Mouse (Mus musculus) gastrocnemius, postnatal 36 days (tissue): Measurements from ENCODE around the gene Tsc2. TPM values are rescaled to one million over a fixed set of nuclear protein-coding genes. Genes with fewer than 3 reads are reported as not detected.

ENCODE experiments used
- DNase-seq, 2 experiments: peaks; one replicate each; pipeline ENCODE4 v3.0.0; 2022
- intact Hi-C: fragments of 180-260 bp; cut with DNase I; formaldehyde crosslinking; loops from one replicate; pipeline ENCODE4 v1.15.1; 2025
- total RNA-seq, 2 experiments: library from RNA; stranded (reverse); gene quantifications; 2 replicates each; pipeline ENCODE4 v1.2.3; 2021

Gene Tsc2
- total RNA-seq, 2 experiments from 2014 or later: 74.9 to 76.8 TPM

DNA sequence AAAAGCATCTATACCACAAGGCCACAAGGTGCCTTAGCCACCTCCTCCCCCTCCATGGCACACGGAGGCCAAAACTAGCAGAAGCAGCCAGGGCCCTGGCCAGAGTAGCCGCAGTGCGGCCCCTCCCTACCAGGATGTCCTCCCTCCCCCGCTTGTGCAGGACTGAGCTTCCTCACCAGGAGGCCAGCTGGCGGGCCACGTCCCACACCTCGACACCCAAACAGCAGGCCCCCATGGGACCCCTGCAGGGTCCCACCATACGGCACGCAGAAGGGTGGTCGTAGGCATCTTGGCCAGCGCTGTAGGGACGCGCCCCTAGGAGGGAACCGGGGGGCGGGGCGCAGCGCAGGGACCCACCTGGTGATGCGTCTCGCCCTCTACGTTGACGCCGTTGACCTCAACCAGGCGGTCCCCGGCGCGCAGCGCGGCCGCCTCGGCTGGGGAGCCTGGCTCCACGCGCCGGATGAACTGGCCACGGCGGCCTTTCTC is 17.2 kb upstream of the Tsc2 start:
- intact Hi-C loops: loop anchor here (2.0 kb wide), 1 partner anchor 21 kb away; no protein-coding TSS in a partner anchor
- peak in 1 of 2 experiments; percentile 43 for DNase-seq

DNA sequence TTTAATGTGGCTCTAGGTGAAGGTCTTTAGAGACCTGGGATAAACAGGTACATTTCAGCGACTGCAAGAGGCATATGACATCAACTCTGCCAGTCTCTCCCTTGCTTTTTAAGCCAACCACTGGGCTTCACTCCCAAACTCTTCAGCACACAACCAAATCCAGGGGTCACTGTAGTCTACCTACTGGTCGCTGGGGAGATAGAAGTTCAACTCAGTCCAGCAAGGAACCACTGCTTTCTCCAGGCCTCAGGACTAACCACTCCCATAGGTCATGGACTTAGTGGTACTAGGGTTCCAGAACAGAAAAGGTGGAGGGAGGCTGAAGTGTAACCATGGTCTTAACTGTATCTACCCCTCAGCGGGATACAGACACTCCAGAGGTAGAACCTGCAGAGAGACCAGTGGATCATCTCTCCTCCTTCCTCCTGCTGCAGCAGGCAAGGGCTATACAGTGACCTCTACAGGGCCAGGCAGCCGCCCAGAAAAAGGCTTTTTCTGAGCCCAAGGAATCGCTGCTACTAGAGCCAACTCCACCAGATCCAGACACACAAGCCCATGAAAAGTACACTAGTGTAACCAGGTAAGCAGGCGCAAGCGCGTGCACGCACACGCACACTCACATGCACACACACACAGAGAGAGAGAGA is 16.4 kb upstream of the Tsc2 start:
- intact Hi-C loops: no loop called here
- no peak for DNase-seq

DNA sequence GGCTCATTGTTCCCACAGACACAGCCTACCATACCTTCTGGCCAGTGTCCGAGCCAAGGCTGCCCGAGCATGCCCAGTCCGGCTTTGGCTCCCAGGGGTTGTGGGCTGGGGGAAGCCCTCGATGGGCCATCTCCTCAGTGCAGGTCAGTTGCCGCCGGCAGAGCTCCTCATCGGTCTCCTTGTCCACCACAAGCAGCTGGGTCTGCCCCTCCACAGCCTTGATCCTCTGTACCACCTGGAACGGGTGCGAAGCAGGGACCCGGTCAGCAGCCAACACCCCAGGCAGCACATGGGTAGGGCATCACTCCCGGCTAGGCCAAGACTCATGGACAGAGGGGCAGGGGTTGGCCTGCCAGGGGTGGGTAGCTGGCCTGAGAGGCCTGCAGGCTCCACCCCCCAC is 15.1 kb upstream of the Tsc2 start:
- intact Hi-C loops: no loop called here
- no peak for DNase-seq

DNA sequence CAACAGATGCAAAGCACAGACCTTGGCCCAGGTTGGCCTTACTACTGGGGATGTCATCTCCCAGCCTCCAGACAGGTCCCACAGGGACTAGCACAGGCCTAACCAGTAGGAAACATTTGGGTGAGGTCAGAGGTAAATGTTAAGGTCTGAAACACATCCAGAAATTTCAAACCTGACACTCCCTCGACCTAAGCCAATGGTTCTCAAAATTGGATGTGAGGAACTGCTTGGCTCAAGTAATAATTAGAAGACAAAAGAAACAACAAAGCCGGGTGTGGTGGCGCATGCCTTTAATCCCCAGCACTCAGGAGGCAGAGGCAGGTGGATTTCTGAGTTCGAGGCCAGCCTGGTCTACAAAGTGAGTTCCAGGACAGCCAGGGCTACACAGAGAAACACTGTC is 14.0 kb upstream of the Tsc2 start:
- intact Hi-C loops: no loop called here

DNA sequence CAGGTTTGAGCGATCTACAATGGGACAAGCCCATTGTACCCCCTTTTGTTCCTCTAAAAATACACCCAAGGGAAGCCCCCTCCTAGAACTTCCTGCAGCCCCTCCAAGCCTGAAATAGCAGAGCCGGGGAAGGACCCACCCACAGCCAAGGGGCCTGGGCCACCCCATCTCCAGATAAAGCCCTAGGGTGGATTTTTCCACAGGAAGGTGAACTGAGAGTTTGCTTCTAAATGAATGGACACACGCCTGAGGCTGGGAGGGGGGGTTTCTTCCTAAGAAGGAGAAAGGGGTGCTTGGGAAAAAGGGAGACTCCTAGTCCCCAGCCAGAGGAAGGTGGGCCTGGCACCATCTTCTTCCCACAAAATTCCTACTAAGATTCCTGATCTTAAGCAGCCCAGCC is 13.5 kb upstream of the Tsc2 start:
- DNase-seq: no peak
- intact Hi-C loops: no loop called here

More for the DNA sequence above, 14.0 kb upstream of the Tsc2 start:
- no peak for DNase-seq

DNA sequence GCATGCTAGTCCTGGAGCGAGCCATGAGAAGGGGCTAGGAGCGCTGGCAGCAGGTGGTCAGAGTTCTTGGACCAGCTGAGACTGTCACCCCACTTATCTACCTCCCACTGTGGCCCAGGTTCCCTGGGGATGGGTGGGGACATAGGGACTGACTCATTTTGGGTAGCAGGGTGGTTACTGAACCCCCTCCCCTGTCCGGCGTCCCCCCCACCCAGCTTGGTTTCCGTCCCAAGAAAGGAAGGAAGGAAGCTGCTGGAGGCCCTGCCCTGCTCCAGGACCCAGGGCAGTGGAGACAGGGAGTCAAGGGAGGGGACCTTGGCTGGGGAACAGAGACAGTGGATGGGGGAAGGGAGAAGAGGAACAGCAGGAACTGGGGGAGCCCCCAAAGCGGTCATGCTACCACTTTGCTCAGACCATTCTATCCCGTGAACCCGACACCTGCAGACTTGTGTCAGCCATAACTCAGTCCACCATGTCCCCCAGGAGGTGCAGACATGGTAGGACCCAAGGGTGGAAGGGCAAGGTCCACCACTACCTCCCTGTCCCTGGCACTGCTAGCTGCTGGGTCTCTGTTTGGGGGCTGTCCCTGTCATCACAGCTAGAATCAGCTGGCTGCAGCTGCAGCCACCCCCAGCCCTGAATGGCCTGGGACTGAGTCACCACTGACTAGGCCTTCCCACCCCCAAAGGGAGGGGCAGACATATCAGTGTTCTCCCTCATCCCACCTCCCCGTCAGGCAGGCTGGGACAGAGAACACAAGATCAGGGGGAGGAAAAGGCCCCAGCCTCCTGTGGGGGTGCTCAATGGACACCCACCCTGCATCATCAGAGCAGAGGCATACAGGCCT is 12.7 kb upstream of the Tsc2 start:
- intact Hi-C loops: no loop called here
- peak in 1 of 2 experiments; percentile 51 for DNase-seq

DNA sequence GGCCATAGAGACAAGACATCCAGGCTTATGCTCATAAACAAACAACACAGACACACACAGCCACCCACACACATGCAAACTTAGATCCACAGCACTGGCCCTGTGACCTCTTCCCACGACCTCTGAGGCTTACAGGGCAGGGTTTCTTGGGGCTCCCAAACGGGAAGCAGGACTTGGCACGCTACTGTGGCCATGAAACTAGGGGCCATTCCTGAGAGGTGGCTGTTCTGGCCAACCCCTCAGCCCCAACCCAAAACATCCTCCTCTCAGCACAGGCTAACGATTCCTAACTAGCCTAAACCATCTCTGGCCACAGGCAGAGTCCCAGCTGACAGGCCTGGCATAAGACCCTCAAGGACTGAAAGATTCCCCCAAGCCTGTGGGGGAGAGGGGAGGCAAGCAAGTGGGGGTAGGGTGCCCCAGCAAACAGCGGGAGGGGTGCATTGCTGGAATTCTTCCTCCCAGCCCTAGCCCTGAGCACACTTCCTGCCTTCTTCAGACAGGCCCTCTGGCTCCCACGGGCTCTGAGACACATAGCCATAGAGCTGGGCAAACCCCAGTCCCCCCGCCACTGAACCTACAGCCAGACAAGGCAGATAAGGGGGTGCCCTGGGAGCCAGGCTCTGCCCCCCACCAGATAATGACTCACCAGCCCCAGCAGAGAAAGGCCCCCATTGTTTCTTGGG is 11.7 kb upstream of the Tsc2 start:
- intact Hi-C loops: no loop called here
- DNase-seq: peak in 1 of 2 experiments; percentile 8

DNA sequence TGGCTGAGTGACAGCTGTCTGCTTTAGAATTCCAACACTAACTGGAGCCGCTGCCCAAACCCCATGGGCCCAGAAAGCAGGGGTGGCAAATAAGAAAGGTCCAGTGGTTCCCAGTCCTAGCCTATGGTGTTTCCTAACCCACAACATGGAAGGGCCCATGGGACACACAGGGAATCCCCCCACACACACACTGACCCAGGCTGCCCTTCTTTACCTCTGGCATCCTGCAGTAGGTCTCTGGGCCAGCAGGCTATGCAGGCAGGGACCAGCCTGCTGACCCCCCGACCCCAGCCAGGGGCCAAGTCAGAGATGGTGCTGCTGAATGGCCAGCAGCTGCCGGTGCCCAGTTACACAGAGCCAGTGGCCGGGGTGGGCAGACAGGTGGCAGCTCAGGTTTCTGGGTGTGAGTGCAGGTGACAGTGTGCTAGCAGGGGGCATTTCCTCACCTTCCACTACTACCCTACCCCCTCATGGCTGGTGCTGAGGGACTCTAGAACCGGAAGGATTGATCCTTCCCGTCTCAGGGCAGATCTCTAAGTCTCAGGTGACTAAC is 10.4 kb upstream of the Tsc2 start:
- intact Hi-C loops: no loop called here
- DNase-seq: no peak

DNA sequence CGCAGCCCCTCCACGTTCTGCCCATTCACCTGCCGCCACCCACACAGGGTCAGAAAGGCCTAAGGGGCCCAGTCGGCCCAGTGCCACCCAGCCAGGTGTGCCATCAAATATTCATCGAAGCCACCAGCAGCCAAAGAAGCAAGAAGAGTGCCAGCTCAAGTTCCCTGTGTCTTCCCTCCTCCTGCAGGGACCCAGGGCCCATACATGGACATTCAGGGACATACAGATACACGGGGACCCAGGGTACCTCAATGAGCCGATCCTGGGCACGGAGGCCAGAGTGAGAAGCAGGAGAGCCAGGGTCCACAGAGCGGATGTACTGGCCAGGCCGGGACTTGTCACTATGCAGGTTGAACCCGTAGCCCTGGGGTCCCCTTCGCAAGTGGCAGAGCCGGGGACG is 9.5 kb upstream of the Tsc2 start:
- intact Hi-C loops: no loop called here
- no peak for DNase-seq

DNA sequence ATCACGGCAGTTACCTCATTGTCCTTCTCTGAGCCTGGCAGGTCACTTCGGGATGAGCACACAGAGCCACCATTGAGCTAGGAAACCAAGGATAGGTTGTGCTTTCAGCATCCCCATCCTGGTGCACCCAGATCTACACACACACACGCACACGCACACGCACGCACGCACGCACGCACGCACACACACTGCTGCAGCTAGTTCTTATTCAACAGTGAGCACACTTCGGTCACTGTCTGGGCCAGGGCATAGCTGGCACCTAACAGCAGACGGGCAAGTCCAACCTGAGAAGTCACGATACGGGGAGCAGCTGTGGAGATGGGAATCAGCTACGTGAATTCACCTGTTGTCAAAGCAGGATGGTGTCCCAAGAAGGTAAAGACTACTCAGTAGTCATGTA is 8.2 kb upstream of the Tsc2 start:
- no peak for DNase-seq
- intact Hi-C loops: no loop called here

DNA sequence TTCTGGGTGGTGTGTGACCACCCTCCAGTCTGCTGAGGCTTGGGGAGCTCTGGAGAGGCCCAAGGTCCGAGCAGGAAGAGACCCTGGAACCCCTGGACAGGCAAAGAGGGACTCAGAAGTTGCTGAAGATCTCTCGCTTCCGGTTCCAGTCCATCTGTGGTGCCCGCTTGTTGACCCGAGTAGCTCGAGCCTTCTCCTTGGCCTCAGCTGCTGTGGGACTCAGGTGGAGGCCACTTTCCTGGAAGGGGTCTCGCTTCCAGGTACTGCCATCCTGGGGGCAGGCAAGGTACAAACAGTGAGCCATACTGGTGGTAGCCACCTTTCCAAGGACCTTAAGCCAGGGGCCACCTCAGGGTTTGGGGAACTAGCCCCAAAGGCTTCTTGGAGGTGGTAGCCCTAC is 7.7 kb upstream of the Tsc2 start:
- intact Hi-C loops: no loop called here
- no peak for DNase-seq

DNA sequence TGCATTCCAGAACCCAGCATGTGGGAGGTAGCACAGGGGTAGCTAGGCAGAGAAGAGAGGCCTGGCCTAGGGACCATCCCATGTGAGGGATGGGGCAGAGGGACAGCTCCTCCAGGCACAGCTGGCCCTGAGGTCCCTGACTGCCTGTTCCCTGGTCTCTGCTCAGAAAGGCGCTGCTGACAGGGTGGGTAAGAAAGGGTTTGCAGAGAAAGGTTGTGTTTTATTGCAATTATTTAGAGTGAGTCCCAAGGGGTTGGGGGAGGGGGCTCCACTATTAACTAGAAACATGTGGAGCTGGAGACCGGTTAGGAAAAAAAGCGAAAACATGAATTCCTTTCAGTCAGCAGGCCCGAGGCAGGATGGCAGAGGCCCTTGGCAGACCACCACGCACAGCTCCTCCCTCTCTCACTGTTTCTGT is 7.2 kb upstream of the Tsc2 start:
- intact Hi-C loops: no loop called here
- DNase-seq: no peak

DNA sequence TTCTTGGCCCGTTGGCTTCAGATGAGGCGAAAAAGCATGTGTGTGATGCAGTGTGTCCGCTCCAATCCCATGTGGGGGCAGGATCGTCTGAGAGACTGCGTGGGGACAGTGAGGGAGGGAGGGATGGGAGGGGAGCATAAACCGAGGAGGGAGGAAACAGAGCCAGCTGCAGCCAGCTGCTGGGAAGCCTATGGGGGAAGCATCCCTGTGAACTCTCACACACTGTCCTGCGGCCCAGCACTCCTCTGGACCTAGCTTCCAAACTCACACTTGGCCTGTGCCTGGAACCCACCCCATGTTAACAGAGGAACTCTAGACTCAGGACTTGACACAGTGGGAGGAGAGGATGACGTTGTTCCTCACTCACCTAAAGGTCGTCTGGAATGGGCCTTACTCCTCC is 6.4 kb upstream of the Tsc2 start:
- intact Hi-C loops: no loop called here
- DNase-seq: peak in 1 of 2 experiments; percentile 20

DNA sequence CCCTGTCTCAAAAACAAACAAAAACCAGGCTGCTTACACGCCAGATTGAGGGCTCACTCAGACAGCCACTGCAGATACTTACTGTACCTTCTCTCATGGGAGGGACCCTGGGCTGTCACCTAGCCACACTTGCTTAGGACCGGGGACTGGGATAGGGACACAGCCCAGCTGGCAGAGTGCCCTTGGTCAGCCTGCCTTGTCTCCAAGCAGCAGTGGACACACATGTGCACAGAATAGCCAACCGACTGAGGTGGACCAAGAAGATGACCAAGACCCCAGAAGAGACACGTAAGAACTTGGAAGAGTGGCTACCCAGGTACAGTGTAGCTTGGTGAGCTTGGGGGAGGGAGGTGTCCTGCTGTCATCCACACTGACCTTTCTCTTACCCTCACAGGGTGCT is 5.8 kb upstream of the Tsc2 start:
- intact Hi-C loops: no loop called here
- no peak for DNase-seq

DNA sequence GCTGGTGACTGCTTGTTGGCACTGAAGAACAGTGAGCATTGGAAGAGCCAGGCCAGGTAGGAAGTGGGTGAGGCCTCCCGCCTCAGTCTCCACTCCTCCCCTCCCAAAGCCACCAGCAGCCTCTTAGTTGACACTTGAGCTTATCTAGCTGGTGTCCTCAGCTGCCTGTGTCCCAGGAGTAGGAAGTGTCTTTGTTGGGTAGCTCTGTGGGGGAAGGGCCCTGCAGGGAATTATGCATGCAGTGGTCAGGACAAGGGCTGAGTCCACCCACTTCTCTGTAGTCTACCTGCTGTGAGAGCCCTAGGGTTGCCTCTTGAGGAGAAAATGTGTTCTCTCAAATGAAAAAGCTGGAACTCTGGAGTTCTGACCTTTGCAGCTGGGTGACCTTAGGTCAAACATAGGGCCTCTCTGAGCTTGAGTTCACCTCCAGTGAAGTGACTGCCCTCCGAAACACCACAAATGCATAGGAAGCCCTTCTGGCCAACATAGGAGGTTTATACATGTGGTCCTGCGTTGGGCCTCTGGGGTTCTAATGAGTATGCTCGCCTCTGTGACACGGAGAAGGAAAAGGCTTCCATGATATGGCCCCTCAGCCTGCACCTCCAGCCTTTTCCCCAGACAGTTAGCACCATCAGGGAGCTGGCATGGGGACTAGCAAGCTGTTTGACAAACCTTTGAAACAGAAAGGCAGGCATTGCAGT is 4.5 kb upstream of the Tsc2 start:
- intact Hi-C loops: no loop called here
- no peak for DNase-seq

DNA sequence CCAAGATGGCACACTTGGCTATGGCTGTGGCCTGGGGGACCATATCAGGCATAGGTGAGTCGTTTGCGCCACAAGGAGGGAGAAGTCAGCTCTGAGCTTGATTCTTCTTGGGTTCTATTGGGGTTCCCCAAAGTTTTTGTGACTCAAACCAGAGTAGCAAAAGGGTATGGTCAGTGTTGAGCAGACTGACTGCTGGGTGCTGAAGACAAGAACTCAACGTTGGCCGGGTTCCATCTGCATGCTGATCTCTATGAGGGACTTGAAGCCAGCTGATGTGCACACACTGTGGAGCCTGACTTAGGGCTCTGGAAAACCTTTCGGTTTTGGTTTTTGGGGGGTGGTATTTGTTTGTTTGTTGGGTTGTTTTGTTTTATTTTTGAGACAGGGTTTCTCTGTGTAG is 3.3 kb upstream of the Tsc2 start:
- DNase-seq: no peak
- intact Hi-C loops: no loop called here

DNA sequence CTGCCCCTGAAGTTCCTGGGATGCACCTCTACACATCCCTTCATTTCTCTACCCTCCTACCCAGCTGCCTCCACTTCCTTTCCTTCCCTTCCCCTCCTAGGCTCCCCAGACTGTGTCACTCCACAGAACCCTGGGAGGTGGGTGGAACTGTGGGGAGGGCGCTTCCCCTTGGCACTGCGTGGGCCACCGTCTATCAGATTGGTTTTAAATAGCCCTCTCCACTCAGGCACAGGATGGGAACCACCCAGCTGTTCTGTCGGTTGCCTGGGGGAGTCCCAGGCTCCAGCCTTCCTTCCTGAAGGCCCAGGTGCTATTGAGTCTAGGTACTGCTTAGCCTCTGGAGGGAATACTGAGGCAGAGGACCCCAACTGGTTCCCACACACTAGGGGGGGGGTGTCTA is 2.6 kb upstream of the Tsc2 start:
- intact Hi-C loops: no loop called here
- peak in 1 of 2 experiments; percentile 15 for DNase-seq

DNA sequence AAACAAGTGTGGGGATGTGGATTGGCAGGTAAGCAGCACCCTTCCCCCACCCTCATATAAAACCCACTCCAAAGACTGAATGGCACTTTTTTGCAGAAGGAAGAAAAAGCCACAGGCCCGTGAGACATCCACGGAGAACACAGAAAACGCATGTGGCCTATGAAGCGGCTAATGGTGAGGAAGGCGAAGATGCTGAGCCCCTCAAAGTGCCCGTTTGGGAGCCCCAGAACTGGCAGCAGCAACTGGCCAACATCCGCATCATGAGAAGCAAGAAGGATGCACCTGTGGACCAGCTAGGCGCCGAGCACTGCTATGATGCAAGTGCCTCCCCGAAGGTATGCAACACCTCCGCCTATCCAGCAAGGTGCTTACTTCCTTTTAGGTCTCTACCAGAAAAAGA is 1.4 kb upstream of the Tsc2 start:
- DNase-seq: no peak
- intact Hi-C loops: no loop called here

DNA sequence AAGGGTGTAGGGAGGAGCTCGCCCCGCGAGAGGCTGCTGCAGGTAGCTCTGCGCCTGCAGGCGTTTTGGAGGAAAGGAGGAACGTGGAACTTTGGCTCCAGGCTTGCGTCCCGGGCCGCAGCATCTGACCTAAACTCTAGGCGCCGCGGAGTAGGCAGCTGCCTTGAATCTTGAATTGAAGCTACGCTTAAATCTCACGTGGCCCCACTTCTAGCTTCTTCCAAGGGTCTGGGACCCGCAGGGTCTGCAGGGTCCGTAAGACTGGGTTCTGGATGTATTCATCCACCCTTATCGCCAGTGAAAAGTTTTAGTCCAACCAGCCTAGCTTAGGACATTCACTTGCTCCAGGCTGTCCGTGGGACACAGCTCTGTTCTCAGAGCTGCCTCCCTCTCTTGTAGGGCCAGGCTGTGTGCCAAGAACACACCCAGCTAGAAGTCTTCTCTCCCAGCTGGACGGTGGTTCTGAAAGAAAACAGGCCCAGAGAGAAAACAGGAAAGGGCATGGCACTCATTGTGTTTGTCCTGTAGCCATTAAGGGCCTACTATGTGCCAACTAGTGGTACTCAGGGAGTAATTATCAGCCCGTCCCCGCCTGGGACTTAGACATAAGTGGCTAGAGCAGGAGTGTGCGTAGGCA is 501 bp upstream of the Tsc2 start:
- peak; percentile 57 to 68 for DNase-seq
- intact Hi-C loops: no loop called here

DNA sequence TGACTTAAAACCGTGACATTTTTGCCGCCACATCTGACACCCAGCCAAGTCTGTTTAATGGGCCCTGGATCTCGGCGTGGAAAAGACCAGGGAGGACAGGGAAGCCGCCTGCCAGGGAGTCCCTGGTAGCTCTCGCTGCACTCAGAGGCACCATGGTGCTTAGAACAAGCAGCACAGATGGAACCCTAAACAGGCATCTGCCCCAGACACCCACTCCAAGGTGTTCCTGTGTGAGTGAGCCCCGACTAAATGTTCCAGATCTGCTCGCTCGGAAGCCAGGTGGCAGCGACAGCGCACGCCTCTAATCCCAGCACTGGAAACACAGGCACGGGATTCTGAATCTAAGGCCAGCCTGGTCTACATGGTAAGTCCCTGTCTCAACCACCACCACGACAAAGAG is 2.4 kb downstream of the Tsc2 start:
- intact Hi-C loops: no loop called here

More for the DNA sequence above, 2.4 kb downstream of the Tsc2 start:
- DNase-seq: no peak
